Comparison of ENCODE assay signal across 9 mouse cellular contexts in the genomic region with DNA sequence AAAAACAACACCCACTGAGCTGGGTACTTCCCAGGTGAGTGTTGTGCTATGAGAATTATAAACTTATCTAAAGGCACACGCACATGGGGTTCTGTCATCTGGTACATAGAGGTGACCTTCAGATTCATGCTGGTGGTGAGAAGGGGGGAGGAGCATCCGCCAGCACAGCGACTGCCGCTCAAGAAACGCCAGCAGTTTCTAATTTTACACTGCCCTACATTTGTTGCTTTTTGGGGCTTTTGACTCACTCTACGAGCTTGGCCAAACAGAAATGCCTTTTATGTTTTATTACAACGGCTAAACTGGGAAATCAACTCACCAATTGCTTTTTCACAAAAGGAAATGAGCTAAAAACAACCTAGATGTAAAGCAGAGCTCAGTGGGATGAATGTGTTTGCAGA. TPM values are rescaled to one million over a fixed set of nuclear protein-coding genes. Genes with fewer than 3 reads are reported as not detected.
DNase-seq lines count a peak whose midpoint lies in the region; TF ChIP-seq lines count a peak whose summit lies in the region.
"Had no signal": no experiment of that assay in that cellular context is flagged by ENCODE, and none has a peak within 500 bp of the region (broad histone marks: within the 10 kb centered on the region; RNA-seq: fewer than 3 reads in every experiment).

No protein-coding gene starts in this region.

- TF ChIP-seq POLR2A in spleen, adult 2 months (IDR thresholded peaks at IDR 0.05; ENCODE audit: low read depth, low read length): no peak

- H3K36me3 ChIP-seq in spleen, adult 2 months (ENCODE audit: control insufficient read depth, insufficient read depth, low read length): no peaks in the 10 kb centered on the region

- peak overlapping the region; percentile 22; the same call in 1 of the 2 replicates for H3K4me3 ChIP-seq in spleen, adult 2 months (ENCODE audit: extremely low read depth, insufficient read depth, insufficient read length)

- peak; percentile 25 to 64 for DNase-seq in frontal cortex, postnatal 36 days (ENCODE audit: low spot score in 2 of 2)
- no peak for DNase-seq in frontal cortex, postnatal 25 days (ENCODE audit: low spot score in 2 of 2)
- DNase-seq in spleen, adult 2 months (ENCODE audit: low read depth in 1 of 2, low spot score in 2 of 2): no peak
- no peak for DNase-seq in spleen, postnatal 10 days (ENCODE audit: low spot score in 2 of 2)
- DNase-seq in gastrocnemius, postnatal 14 days: peak; percentile 23
- peak; percentile 30 to 60 for DNase-seq in left cerebral cortex, postnatal 14 days (ENCODE audit: low spot score in 2 of 2)
- DNase-seq in right cerebral cortex, postnatal 4 days: peak; percentile 18
- no peak for DNase-seq in B cell, adult 2 months

- H3K4me1 ChIP-seq in spleen, adult 2 months (ENCODE audit: control insufficient read depth, insufficient read depth, insufficient read length): peaks cover 2% of the 10 kb centered on the region; the same call in 1 of the 2 replicates

- no peak for TF ChIP-seq CTCF in spleen, adult 2 months (IDR thresholded peaks at IDR 0.05; ENCODE audit: extremely low read depth, insufficient read depth, insufficient read length, insufficient replicate concordance)

- intact Hi-C loops in gastrocnemius, postnatal 14 days (cut with DNase I; ENCODE audit: low total_unique reads): no loop called here
- intact Hi-C loops in left cerebral cortex, postnatal 14 days (cut with DNase I): no loop called here

- no peaks in the 10 kb centered on the region for H3K27me3 ChIP-seq in spleen, adult 2 months (ENCODE audit: control insufficient read depth, insufficient read depth, low read length)
- H3K27me3 ChIP-seq: Patski had no signal

- WGBS in spleen, adult 2 months: 4% methylated on average over 7 of the region's 7 CpGs

- H3K27ac ChIP-seq in spleen, adult 2 months (ENCODE audit: insufficient read depth, low read length): no peak overlapping the region

RNA-seq across cellular contexts. Expression of a gene that starts 11.7 kb away (rescaled TPM):
- 2.9 and 3.1 TPM in 2 replicates for polyA plus RNA-seq in spleen, adult 2 months (2012; rRNA removed)
- total RNA-seq in gastrocnemius, postnatal 14 days (2021): 10 to 100 TPM; 38.4 to 54.9 TPM
- 10 to 100 TPM; 24.4 to 25.3 TPM for total RNA-seq in left cerebral cortex, postnatal 14 days (2021)

Comparison
In these comparisons a context has a peak if more than half of its experiments do, and no peak if none do; other contexts are left out.
1. DNase-seq: peak in frontal cortex, postnatal 36 days (2 of 2), gastrocnemius, postnatal 14 days (single experiment), left cerebral cortex, postnatal 14 days (2 of 2) and right cerebral cortex, postnatal 4 days (single experiment); none in frontal cortex, postnatal 25 days (0 of 2), spleen, adult 2 months (0 of 2), spleen, postnatal 10 days (0 of 2) and B cell, adult 2 months (0 of 2).